In the genomic region with DNA sequence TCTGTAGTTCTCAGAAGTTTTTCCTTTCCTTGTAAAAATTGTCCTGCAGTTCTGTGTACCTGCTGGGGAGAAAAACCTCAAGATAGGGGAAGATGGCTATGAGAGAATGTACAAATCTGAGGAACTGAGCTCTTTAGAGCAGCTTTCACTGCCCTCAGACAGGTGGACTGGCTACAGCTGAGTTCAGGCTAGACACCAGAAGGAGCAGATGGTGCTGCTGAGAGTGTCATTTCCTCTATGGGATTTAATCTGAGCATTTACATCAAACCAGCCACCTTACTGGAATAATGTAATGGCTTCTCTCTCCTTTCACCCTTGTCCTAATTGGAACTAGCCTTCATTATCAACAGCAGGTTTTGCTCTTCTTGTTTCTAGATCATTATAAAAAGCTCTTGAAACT, we compare ENCODE assay signal across 19 mouse cellular contexts. TPM values are rescaled to one million over a fixed set of nuclear protein-coding genes. Genes with fewer than 3 reads are reported as not detected.
DNase-seq lines count a peak whose midpoint lies in the region; ATAC-seq and TF ChIP-seq lines count a peak whose summit lies in the region.
"Had no signal": no experiment of that assay in that cellular context is flagged by ENCODE, and none has a peak within 500 bp of the region (broad histone marks: within the 10 kb centered on the region; RNA-seq: fewer than 3 reads in every experiment).

No protein-coding gene starts in this region.

- intact Hi-C loops in gastrocnemius, adult 2 months (cut with DNase I), result no loop called here

- no peak overlapping the region for H3K4me3 ChIP-seq in gastrocnemius, adult 2 months
- no peak overlapping the region for H3K4me3 ChIP-seq in neural tube, embryonic 13.5 days
- no peak overlapping the region for H3K4me3 ChIP-seq in neural tube, embryonic 15.5 days (replicated peaks)
- no peak overlapping the region for H3K4me3 ChIP-seq in intestine, postnatal 0 days (ENCODE audit: low read depth, low read length)
- H3K4me3 ChIP-seq: heart, embryonic 10.5 days; limb, embryonic 15.5 days had no signal

- TF ChIP-seq CTCF in gastrocnemius, adult 2 months (IDR thresholded peaks at IDR 0.05), result no peak
- no peak for TF ChIP-seq CTCF in intestine, postnatal 0 days (IDR thresholded peaks at IDR 0.05; ENCODE audit: low read depth)

- no peak for ATAC-seq in neural tube, embryonic 13.5 days (ENCODE audit: low read depth)
- ATAC-seq in neural tube, embryonic 15.5 days (ENCODE audit: low FRiP score), result no peak
- ATAC-seq in activated CD4-positive, CD25-positive, alpha-beta regulatory T cell, adult 4 months, result no peak
- ATAC-seq in intestine, postnatal 0 days, result no peak
- ATAC-seq: inflammation-experienced regulatory T-cells, adult 6 months; liver, postnatal 0 days had no signal

- DNase-seq in gastrocnemius, adult 2 months, result no peak
- no peak for DNase-seq in gastrocnemius, postnatal 10 days
- DNase-seq in cerebellum, postnatal 10 days, result peak; percentile 82 to 83
- DNase-seq in layer of hippocampus, adult 8-10 months (ENCODE audit: low spot score in 2 of 2), result no peak
- DNase-seq: adrenal gland, adult 8-10 months; heart, postnatal 14 days; liver, postnatal 0 days; lung, postnatal 36 days; right cerebral cortex, postnatal 4 days; thymus, adult 2 months had no signal

- no peak overlapping the region for H3K4me2 ChIP-seq in neural tube, embryonic 13.5 days
- H3K4me2 ChIP-seq in neural tube, embryonic 15.5 days, result no peak overlapping the region
- no peak overlapping the region for H3K4me2 ChIP-seq in intestine, postnatal 0 days (replicated peaks; ENCODE audit: low read depth)
- H3K4me2 ChIP-seq: limb, embryonic 15.5 days; midbrain, embryonic 11.5 days had no signal

- peaks cover 20% of the 10 kb centered on the region for H3K4me1 ChIP-seq in neural tube, embryonic 13.5 days (replicated peaks)
- 0 out of 2 replicates have a peak, but pooled peaks cover 2% of the 10 kb centered on the region for H3K4me1 ChIP-seq in neural tube, embryonic 15.5 days
- peaks cover 8% of the 10 kb centered on the region; the same call in 1 of the 2 replicates for H3K4me1 ChIP-seq in intestine, postnatal 0 days (replicated peaks; ENCODE audit: control insufficient read depth, insufficient read depth, low read length)
- H3K4me1 ChIP-seq: limb, embryonic 15.5 days had no signal

- H3K9ac ChIP-seq in neural tube, embryonic 13.5 days, result no peak overlapping the region
- no peak overlapping the region for H3K9ac ChIP-seq in neural tube, embryonic 15.5 days (replicated peaks)
- no peak overlapping the region for H3K9ac ChIP-seq in intestine, postnatal 0 days (ENCODE audit: low read depth, low read length)
- H3K9ac ChIP-seq: limb, embryonic 15.5 days; liver, postnatal 0 days had no signal

- H3K36me3 ChIP-seq in neural tube, embryonic 13.5 days, result no peaks in the 10 kb centered on the region
- H3K36me3 ChIP-seq in neural tube, embryonic 15.5 days, result no peaks in the 10 kb centered on the region
- no peaks in the 10 kb centered on the region for H3K36me3 ChIP-seq in intestine, postnatal 0 days (ENCODE audit: control insufficient read depth, insufficient read depth)
- H3K36me3 ChIP-seq: heart, embryonic 10.5 days; limb, embryonic 15.5 days had no signal

- peak overlapping the region; percentile 61 for H3K27ac ChIP-seq in gastrocnemius, adult 2 months
- peak overlapping the region; percentile 54 for H3K27ac ChIP-seq in neural tube, embryonic 13.5 days (replicated peaks)
- H3K27ac ChIP-seq in neural tube, embryonic 15.5 days (replicated peaks), result no peak overlapping the region; the same call in 1 of the 2 replicates
- no peak overlapping the region for H3K27ac ChIP-seq in intestine, postnatal 0 days (ENCODE audit: low read depth, low read length)
- H3K27ac ChIP-seq: heart, embryonic 10.5 days; limb, embryonic 15.5 days had no signal

- no peaks in the 10 kb centered on the region for H3K27me3 ChIP-seq in neural tube, embryonic 13.5 days
- H3K27me3 ChIP-seq in neural tube, embryonic 15.5 days (replicated peaks), result no peaks in the 10 kb centered on the region
- no peaks in the 10 kb centered on the region for H3K27me3 ChIP-seq in intestine, postnatal 0 days (replicated peaks; ENCODE audit: control insufficient read depth, insufficient read depth, low read length)
- H3K27me3 ChIP-seq: limb, embryonic 15.5 days had no signal

- no peaks in the 10 kb centered on the region for H3K9me3 ChIP-seq in neural tube, embryonic 13.5 days
- no peaks in the 10 kb centered on the region for H3K9me3 ChIP-seq in neural tube, embryonic 15.5 days (replicated peaks)
- H3K9me3 ChIP-seq in intestine, postnatal 0 days (ENCODE audit: control insufficient read depth), result no peaks in the 10 kb centered on the region
- H3K9me3 ChIP-seq: heart, embryonic 10.5 days; limb, embryonic 15.5 days had no signal

RNA-seq across cellular contexts. Expression of a gene that starts 8.0 kb away (rescaled TPM):
- total RNA-seq in gastrocnemius, adult 2 months (2021), result 10 to 100 TPM; 37.7 to 41.1 TPM
- 10 to 100 TPM; 28.6 to 29.2 TPM for total RNA-seq in gastrocnemius, postnatal 10 days (2021)
- polyA plus RNA-seq in neural tube, embryonic 13.5 days (2015; fragmentation: Nextera tagmentation; extraction: Ambion mirVana), result 12.3 and 12.9 TPM in 2 replicates
- 9.1 and 11.9 TPM in 2 replicates for polyA plus RNA-seq in neural tube, embryonic 15.5 days (2015; fragmentation: Nextera tagmentation; extraction: Ambion mirVana)
- 10 to 100 TPM; 21.8 to 29.4 TPM for polyA plus RNA-seq in activated CD4-positive, CD25-positive, alpha-beta regulatory T cell, adult 4 months (2017; shearing (Covaris generic))
- 10 to 100 TPM; 62.8 to 67.0 (median 65.0) TPM for total RNA-seq in layer of hippocampus, adult 8-10 months (2022)
- 16.9 and 17.6 TPM in 2 replicates for polyA plus RNA-seq in intestine, postnatal 0 days (2015; fragmentation: Nextera tagmentation; extraction: Ambion mirVana)

RNA-seq across cellular contexts. Expression of a gene that starts 37.8 kb away (rescaled TPM):
- total RNA-seq in gastrocnemius, adult 2 months (2021), result not detected
- under 1 TPM; 0.07 to 0.09 TPM for total RNA-seq in gastrocnemius, postnatal 10 days (2021)
- polyA plus RNA-seq in neural tube, embryonic 13.5 days (2015; fragmentation: Nextera tagmentation; extraction: Ambion mirVana), result 2.8 and 2.9 TPM in 2 replicates
- polyA plus RNA-seq in neural tube, embryonic 15.5 days (2015; fragmentation: Nextera tagmentation; extraction: Ambion mirVana), result 1.5 and 2.1 TPM in 2 replicates
- polyA plus RNA-seq in activated CD4-positive, CD25-positive, alpha-beta regulatory T cell, adult 4 months (2017; shearing (Covaris generic)), result not detected
- 10 to 100 TPM; 15.1 to 16.6 (median 15.8) TPM for total RNA-seq in layer of hippocampus, adult 8-10 months (2022)
- polyA plus RNA-seq in intestine, postnatal 0 days (2015; fragmentation: Nextera tagmentation; extraction: Ambion mirVana), result 0.03 and 0.10 TPM in 2 replicates
- total RNA-seq: gastrocnemius, adult 8-10 months had no signal
- polyA plus RNA-seq: inflammation-experienced regulatory T-cells, adult 6 months; liver, postnatal 0 days; thymus, adult 2 months had no signal

Comparison
In these comparisons a context has a peak if more than half of its experiments do, and no peak if none do; other contexts are left out.
1. H3K27ac ChIP-seq: peak in gastrocnemius, adult 2 months (single experiment) and neural tube, embryonic 13.5 days (single experiment); none in neural tube, embryonic 15.5 days (single experiment) and intestine, postnatal 0 days (single experiment).
2. DNase-seq: peak in cerebellum, postnatal 10 days (2 of 2); none in gastrocnemius, adult 2 months (single experiment), gastrocnemius, postnatal 10 days (single experiment) and layer of hippocampus, adult 8-10 months (0 of 2).